Mouse (Mus musculus) heart, postnatal 0 days (tissue): ENCODE data around the gene Tpk1. TPM values are rescaled to one million over a fixed set of nuclear protein-coding genes. Genes with fewer than 3 reads are reported as not detected.

Experiments used
- ATAC-seq: fragments of 200-750 bp; cut with Nextera tagmentation; 2 replicates; pipeline ENCODE4 v1.8.0; 2017; ENCODE audit warnings: low read depth, moderate number of reproducible peaks, moderate library complexity; ENCODE audit not compliant: insufficient read depth
- DNase-seq: peaks from one replicate; pipeline ENCODE4 v3.0.0-alpha.2; 2016; ENCODE audit warnings: low spot score
- H3K27ac ChIP-seq: fragments of 300-500 bp; sonication (generic); 2 replicates; pipeline ENCODE4 v1.5.1; 2014; ENCODE audit warnings: low read depth, mild to moderate bottlenecking
- H3K27me3 ChIP-seq: fragments of 300-500 bp; sonication (generic); 2 replicates; pipeline ENCODE4 v1.6.1; 2014; ENCODE audit warnings: low read length, mixed read lengths; ENCODE audit not compliant: control insufficient read depth, insufficient read depth
- H3K36me3 ChIP-seq: fragments of 300-500 bp; sonication (generic); replicated peaks from 2 replicates; pipeline ENCODE4 v1.6.1; 2014; ENCODE audit warnings: low read length, mixed read lengths; ENCODE audit not compliant: control insufficient read depth, insufficient read depth
- H3K4me1 ChIP-seq: fragments of 300-500 bp; sonication (generic); 2 replicates; pipeline ENCODE4 v1.6.1; 2014; ENCODE audit warnings: antibody characterized with exemption; ENCODE audit not compliant: control insufficient read depth, insufficient read depth
- H3K4me2 ChIP-seq: fragments of 300-500 bp; sonication (generic); 2 replicates; pipeline ENCODE4 v1.6.1; 2014; ENCODE audit warnings: low read depth, mild to moderate bottlenecking, low read length, moderate library complexity
- H3K4me3 ChIP-seq: fragments of 300-500 bp; sonication (generic); 2 replicates; pipeline ENCODE4 v1.5.1; 2014; ENCODE audit warnings: low read depth, low read length
- H3K9ac ChIP-seq: fragments of 300-500 bp; sonication (generic); replicated peaks from 2 replicates; pipeline ENCODE4 v1.6.1; 2014; ENCODE audit warnings: low read depth, low read length, mixed read lengths
- H3K9me3 ChIP-seq: fragments of 300-500 bp; sonication (generic); replicated peaks from 2 replicates; pipeline ENCODE4 v1.6.1; 2016; ENCODE audit warnings: low read length; ENCODE audit not compliant: control insufficient read depth
- CTCF ChIP-seq: IDR thresholded peaks from 2 replicates; pipeline ENCODE4 v1.5.1; 2016; ENCODE audit warnings: antibody characterized with exemption, control low read depth, low read depth
- EP300 ChIP-seq: IDR thresholded peaks from 2 replicates; pipeline ENCODE4 v1.6.1; 2016; ENCODE audit warnings: antibody characterized with exemption, low read depth
- WGBS: fragments of 180-500 bp; shearing (Covaris S2); extraction: QIAGEN DNeasy Blood & Tissue Kit; methylation state at CpG from one replicate; pipeline ENCODE4 v1.1.7; 2014; 5-methylcytosine and 5-hydroxymethylcytosine counted together
- polyA plus RNA-seq: library from polyadenylated mRNA; unstranded; fragments of >200 nt; fragmentation: Nextera tagmentation; extraction: Ambion mirVana; gene quantifications from 2 replicates; pipeline ENCODE4 v1.2.1, GENCODE M21; 2015
- total RNA-seq: library from RNA; depleted of rRNA; stranded (reverse); fragments of >200 nt; gene quantifications from 2 replicates; pipeline ENCODE4 v1.2.3, GENCODE M21; 2014; ENCODE audit warnings: low replicate concordance

The Tpk1 gene
- total and polyA plus RNA-seq, 2 experiments from 2014 or later: 2.8 to 6.3 TPM

GRCm38 (mm10) chr6:43396426-43396825 is 269.7 kb downstream of the Tpk1 start:
- Histone ChIP-seq H3K4me2 (no peak overlapping the region), H3K27me3 (no peaks in the 10 kb centered on the region), H3K4me1 (no peaks in the 10 kb centered on the region), H3K4me3 (no peak overlapping the region), H3K9ac (no peak overlapping the region), H3K27ac (no peak overlapping the region), H3K9me3 (no peaks in the 10 kb centered on the region), H3K36me3 (no peaks in the 10 kb centered on the region)
- no peak for ATAC-seq
- TF ChIP-seq EP300 (no peak), CTCF (no peak)
- no peak for DNase-seq
- 71% methylated on average over 1 of the region's 1 CpGs for WGBS

GRCm38 (mm10) chr6:43395538-43395937 is 270.5 kb downstream of the Tpk1 start:
- Histone ChIP-seq H3K9ac (no peak overlapping the region), H3K36me3 (no peaks in the 10 kb centered on the region), H3K9me3 (no peaks in the 10 kb centered on the region), H3K4me2 (no peak overlapping the region), H3K27me3 (no peaks in the 10 kb centered on the region), H3K27ac (no peak overlapping the region), H3K4me3 (no peak overlapping the region), H3K4me1 (no peaks in the 10 kb centered on the region)
- peak; percentile 40 for DNase-seq
- ATAC-seq: no peak
- WGBS: 54% methylated on average over 2 of the region's 2 CpGs
- TF ChIP-seq CTCF: peak; percentile 62
- TF ChIP-seq EP300: no peak

DNA sequence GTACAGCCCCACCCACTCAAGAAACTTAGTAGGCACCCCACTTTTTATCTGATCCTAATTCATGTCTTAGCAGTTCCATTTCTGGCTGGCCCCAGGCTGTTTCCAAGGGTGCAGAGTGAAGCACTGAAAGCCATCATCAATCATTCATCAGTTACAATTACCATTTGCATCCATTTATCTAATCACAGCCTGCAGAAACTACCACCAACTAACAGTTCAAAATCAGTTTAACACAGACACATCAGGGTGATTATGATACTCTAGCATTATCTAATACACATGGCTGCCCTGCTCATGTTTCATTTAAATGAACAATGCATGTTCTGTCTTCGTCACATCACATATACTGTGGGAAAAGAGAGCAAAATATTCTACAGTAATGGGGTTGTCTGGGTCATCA is 274.7 kb downstream of the Tpk1 start:
- no peak overlapping the region for H3K9ac ChIP-seq
- H3K4me3 ChIP-seq: no peak overlapping the region
- H3K4me2 ChIP-seq: no peak overlapping the region
- H3K36me3 ChIP-seq: no peaks in the 10 kb centered on the region
- whole genome bisulfite sequencing: 95% methylated on average over 1 of the region's 1 CpGs
- no peak for DNase-seq
- H3K27ac ChIP-seq: no peak overlapping the region
- no peaks in the 10 kb centered on the region for H3K27me3 ChIP-seq
- peaks cover 12% of the 10 kb centered on the region for H3K4me1 ChIP-seq
- H3K9me3 ChIP-seq: no peaks in the 10 kb centered on the region
- no peak for ATAC-seq
- TF ChIP-seq CTCF: no peak
- TF ChIP-seq EP300: no peak

DNA sequence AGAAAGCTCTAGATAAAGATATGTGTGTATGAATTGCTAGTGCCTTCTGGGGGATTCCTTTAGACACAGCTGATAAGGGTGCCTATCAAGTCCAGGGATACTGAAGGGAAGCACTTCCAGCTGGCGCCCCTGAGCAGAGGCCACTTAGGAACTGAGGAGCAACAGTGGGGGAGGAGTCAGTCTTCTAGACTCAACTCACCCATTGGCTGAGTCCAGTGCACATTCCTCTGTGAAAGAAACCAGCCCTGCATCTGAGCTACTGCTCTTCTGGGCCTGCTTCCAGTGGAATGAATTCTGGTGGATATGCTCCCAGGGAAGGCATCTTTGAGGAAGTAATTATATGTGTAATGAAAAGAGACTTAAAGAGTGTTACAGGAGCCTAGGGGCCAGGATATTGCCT is 278.8 kb downstream of the Tpk1 start:
- ATAC-seq: peak; percentile 94
- 7% methylated on average over 1 of the region's 1 CpGs for WGBS
- Histone ChIP-seq H3K4me1 (peaks cover 12% of the 10 kb centered on the region), H3K27me3 (no peaks in the 10 kb centered on the region), H3K4me2 (no peak overlapping the region), H3K36me3 (no peaks in the 10 kb centered on the region), H3K27ac (peak overlapping the region; percentile 23; the same call in 1 of the 2 replicates), H3K4me3 (no peak overlapping the region), H3K9me3 (no peaks in the 10 kb centered on the region), H3K9ac (no peak overlapping the region)
- DNase-seq: peak; percentile 57
- TF ChIP-seq CTCF: no peak
- no peak for TF ChIP-seq EP300

GRCm38 (mm10) chr6:43384841-43385240 is 281.2 kb downstream of the Tpk1 start:
- no peak for ATAC-seq
- Histone ChIP-seq H3K27me3 (no peaks in the 10 kb centered on the region), H3K4me3 (no peak overlapping the region), H3K9me3 (no peaks in the 10 kb centered on the region), H3K4me2 (no peak overlapping the region), H3K4me1 (peaks cover 12% of the 10 kb centered on the region), H3K9ac (no peak overlapping the region), H3K36me3 (no peaks in the 10 kb centered on the region), H3K27ac (no peak overlapping the region)
- TF ChIP-seq CTCF: no peak
- no peak for TF ChIP-seq EP300
- 65% methylated on average over 3 of the region's 3 CpGs for WGBS
- no peak for DNase-seq

GRCm38 (mm10) chr6:43384304-43384703 is 281.8 kb downstream of the Tpk1 start:
- TF ChIP-seq CTCF (no peak), EP300 (no peak)
- H3K4me3 ChIP-seq: no peak overlapping the region
- WGBS: 68% methylated on average over 3 of the region's 3 CpGs
- no peak overlapping the region for H3K9ac ChIP-seq
- ATAC-seq (no peak), DNase-seq (no peak)
- H3K27me3 ChIP-seq: no peaks in the 10 kb centered on the region
- peaks cover 12% of the 10 kb centered on the region for H3K4me1 ChIP-seq
- H3K4me2 ChIP-seq: no peak overlapping the region
- no peak overlapping the region for H3K27ac ChIP-seq
- H3K9me3 ChIP-seq: no peaks in the 10 kb centered on the region
- H3K36me3 ChIP-seq: no peaks in the 10 kb centered on the region
